28 mouse cellular contexts compared by ENCODE assay signal in genomic region chr7:24563191-24563836, GRCm38 (mm10). TPM values are rescaled to one million over a fixed set of nuclear protein-coding genes. Genes with fewer than 3 reads are reported as not detected.
"Had no signal": no experiment of that assay in that cellular context is flagged by ENCODE, and none has a peak within 500 bp of the region (broad histone marks: within the 10 kb centered on the region; RNA-seq: fewer than 3 reads in every experiment).

No protein-coding gene starts in this region.

- H3K9ac ChIP-seq: heart, embryonic 13.5 days; heart, embryonic 15.5 days; hindbrain, embryonic 13.5 days; hindbrain, embryonic 15.5 days; limb, embryonic 13.5 days; limb, embryonic 15.5 days; liver, embryonic 12.5 days; liver, embryonic 14.5 days had no signal

- H3K27ac ChIP-seq: heart, adult 2 months; heart, embryonic 13.5 days; heart, embryonic 15.5 days; hindbrain, embryonic 13.5 days; hindbrain, embryonic 15.5 days; hindbrain, postnatal 0 days; kidney, postnatal 0 days; limb, embryonic 13.5 days; limb, embryonic 15.5 days; liver, embryonic 12.5 days; liver, embryonic 14.5 days had no signal

- H3K9me3 ChIP-seq: heart, embryonic 13.5 days; heart, embryonic 15.5 days; hindbrain, embryonic 13.5 days; hindbrain, embryonic 15.5 days; limb, embryonic 13.5 days; limb, embryonic 15.5 days; liver, embryonic 12.5 days had no signal

- H3K27me3 ChIP-seq: heart, embryonic 13.5 days; heart, embryonic 15.5 days; hindbrain, embryonic 13.5 days; hindbrain, embryonic 15.5 days; limb, embryonic 13.5 days; limb, embryonic 15.5 days; liver, embryonic 12.5 days had no signal

- H3K4me3 ChIP-seq: heart, adult 2 months; heart, embryonic 13.5 days; heart, embryonic 15.5 days; hindbrain, embryonic 13.5 days; hindbrain, embryonic 15.5 days; limb, embryonic 13.5 days; limb, embryonic 15.5 days; liver, embryonic 12.5 days had no signal

- ATAC-seq: hindbrain, postnatal 0 days; intestine, embryonic 16.5 days; liver, embryonic 12.5 days had no signal

- DNase-seq: gastrocnemius, postnatal 25 days; heart, adult 11 months; heart, adult 2 months; heart, postnatal 14 days; heart, postnatal 36 days; kidney, adult 18-20 months; kidney, adult 8-10 months; kidney, postnatal 14 days; kidney, postnatal 36 days; layer of hippocampus, adult 9-11 months; layer of hippocampus, postnatal 36 days; left cerebral cortex, postnatal 4 days had no signal

- H3K4me2 ChIP-seq: heart, embryonic 11.5 days; heart, embryonic 13.5 days; heart, embryonic 15.5 days; hindbrain, embryonic 13.5 days; hindbrain, embryonic 15.5 days; limb, embryonic 13.5 days; limb, embryonic 15.5 days; liver, embryonic 12.5 days had no signal

- H3K4me1 ChIP-seq: heart, embryonic 13.5 days; heart, embryonic 15.5 days; hindbrain, embryonic 13.5 days; hindbrain, embryonic 15.5 days; limb, embryonic 13.5 days; limb, embryonic 15.5 days; liver, embryonic 12.5 days had no signal

RNA-seq across cellular contexts. Expression of gene Pinlyp, which starts 17.4 kb away (rescaled TPM):
- polyA plus RNA-seq: heart, adult 2 months; heart, embryonic 11.5 days; heart, embryonic 13.5 days; heart, embryonic 15.5 days; heart, postnatal 0 days; hindbrain, embryonic 13.5 days; hindbrain, postnatal 0 days; intestine, embryonic 14.5 days; large intestine, adult 2 months; limb, embryonic 13.5 days; liver, adult 2 months; liver, embryonic 12.5 days; liver, embryonic 14.5 days had no signal

RNA-seq across cellular contexts. Expression of gene Zfp575, which starts 24.1 kb away (rescaled TPM):
- polyA plus RNA-seq: liver, adult 2 months had no signal
